In genomic region chr2:74825730-74826430, GRCm38 (mm10) we compare ENCODE assay signal across 8 mouse cellular contexts. TPM values are rescaled to one million over a fixed set of nuclear protein-coding genes. Genes with fewer than 3 reads are reported as not detected.
DNase-seq lines count a peak whose midpoint lies in the region; ATAC-seq and TF ChIP-seq lines count a peak whose summit lies in the region.

TSS of gene Mtx2 (plus strand) at chr2:74825803.

- H3K36me3 ChIP-seq in forebrain, embryonic 10.5 days (replicated peaks) = 0 out of 2 replicates have a peak, but pooled peaks cover 3% of the 10 kb centered on the region
- H3K36me3 ChIP-seq in heart, embryonic 15.5 days = no peaks in the 10 kb centered on the region
- H3K36me3 ChIP-seq in liver, postnatal 0 days (replicated peaks; ENCODE audit: insufficient read depth, low read length) = no peaks in the 10 kb centered on the region
- H3K36me3 ChIP-seq in neural tube, embryonic 14.5 days (ENCODE audit: control insufficient read depth, insufficient read depth, low read length) = no peaks in the 10 kb centered on the region

- peak within 1 kb of the TSS; percentile 96 for H3K9ac ChIP-seq in heart, embryonic 15.5 days
- peak within 1 kb of the TSS; percentile 89 for H3K9ac ChIP-seq in liver, postnatal 0 days (replicated peaks)
- H3K9ac ChIP-seq in neural tube, embryonic 14.5 days (replicated peaks; ENCODE audit: low read depth, low read length) = peak within 1 kb of the TSS; percentile 82

- under 1% methylated on average over 74 of the region's 74 CpGs for WGBS in forebrain, embryonic 10.5 days
- WGBS in heart, embryonic 15.5 days = under 1% methylated on average over 74 of the region's 74 CpGs
- WGBS in liver, postnatal 0 days (ENCODE audit: insufficient replicate concordance) = 2% methylated on average over 68 of the region's 74 CpGs
- under 1% methylated on average over 74 of the region's 74 CpGs for WGBS in neural tube, embryonic 14.5 days

- no peaks in the 10 kb centered on the region for H3K9me3 ChIP-seq in forebrain, embryonic 10.5 days
- H3K9me3 ChIP-seq in heart, embryonic 15.5 days (replicated peaks) = no peaks in the 10 kb centered on the region
- no peaks in the 10 kb centered on the region for H3K9me3 ChIP-seq in liver, postnatal 0 days (ENCODE audit: low read length)
- H3K9me3 ChIP-seq in neural tube, embryonic 14.5 days (ENCODE audit: control insufficient read depth, low read length) = no peaks in the 10 kb centered on the region

- peak within 1 kb of the TSS; percentile 97 for H3K27ac ChIP-seq in forebrain, embryonic 10.5 days
- peak within 1 kb of the TSS; percentile 97 for H3K27ac ChIP-seq in heart, embryonic 15.5 days
- H3K27ac ChIP-seq in liver, postnatal 0 days (ENCODE audit: low read depth) = peak within 1 kb of the TSS; percentile 97
- H3K27ac ChIP-seq in neural tube, embryonic 14.5 days (ENCODE audit: low read depth, low read length) = peak within 1 kb of the TSS; percentile 89

- peak within 1 kb of the TSS; percentile 74 for H3K4me2 ChIP-seq in heart, embryonic 15.5 days
- peak within 1 kb of the TSS; percentile 73 for H3K4me2 ChIP-seq in liver, postnatal 0 days (ENCODE audit: low read depth, low read length)
- H3K4me2 ChIP-seq in neural tube, embryonic 14.5 days (ENCODE audit: low read depth, low read length) = peak within 1 kb of the TSS; percentile 69

- no peak for TF ChIP-seq CTCF in liver, postnatal 0 days (IDR thresholded peaks at IDR 0.05; ENCODE audit: low read depth)

- ATAC-seq in heart, embryonic 15.5 days (replicated peaks; ENCODE audit: insufficient number of reproducible peaks, insufficient read depth, low FRiP score, low read depth) = peak; percentile 82
- peak; percentile 94 for ATAC-seq in liver, postnatal 0 days
- ATAC-seq in neural tube, embryonic 14.5 days (ENCODE audit: low read depth) = peak; percentile 94

- no peak for TF ChIP-seq EP300 in liver, postnatal 0 days (IDR thresholded peaks at IDR 0.05; ENCODE audit: low read depth)

- peaks cover 20% of the 10 kb centered on the region for H3K4me1 ChIP-seq in forebrain, embryonic 10.5 days
- no peaks in the 10 kb centered on the region for H3K4me1 ChIP-seq in heart, embryonic 15.5 days (replicated peaks)
- no peaks in the 10 kb centered on the region for H3K4me1 ChIP-seq in liver, postnatal 0 days (ENCODE audit: insufficient read depth)
- 0 out of 2 replicates have a peak, but pooled peaks cover 7% of the 10 kb centered on the region for H3K4me1 ChIP-seq in neural tube, embryonic 14.5 days (ENCODE audit: control insufficient read depth, insufficient read depth, low read length)

- H3K4me3 ChIP-seq in forebrain, embryonic 10.5 days = peak within 1 kb of the TSS; percentile 96
- peak within 1 kb of the TSS; percentile 98 for H3K4me3 ChIP-seq in heart, embryonic 15.5 days
- peak within 1 kb of the TSS; percentile 85 for H3K4me3 ChIP-seq in liver, postnatal 0 days (ENCODE audit: low read depth, low read length)
- H3K4me3 ChIP-seq in neural tube, embryonic 14.5 days (ENCODE audit: low read depth, low read length) = peak within 1 kb of the TSS; percentile 60

- peaks cover 23% of the 10 kb centered on the region for H3K27me3 ChIP-seq in forebrain, embryonic 10.5 days (ENCODE audit: poor library complexity, severe bottlenecking)
- no peaks in the 10 kb centered on the region for H3K27me3 ChIP-seq in heart, embryonic 15.5 days
- H3K27me3 ChIP-seq in liver, postnatal 0 days (ENCODE audit: insufficient read depth, low read length) = 0 out of 2 replicates have a peak, but pooled peaks cover 2% of the 10 kb centered on the region
- no peaks in the 10 kb centered on the region for H3K27me3 ChIP-seq in neural tube, embryonic 14.5 days (ENCODE audit: control insufficient read depth, insufficient read depth, low read length)

- DNase-seq in CD8-positive naive resting alpha-beta T cell, adult 2 months (ENCODE audit: low read depth in 2 of 2, low spot score in 2 of 2) = peak; percentile 42 to 55
- peak; percentile 62 for DNase-seq in c-Kit-negative CD71-positive TER-119-positive erythroid progenitor cells, embryonic 14.5 days (ENCODE audit: low read depth, low spot score)
- DNase-seq in forebrain, embryonic 10.5 days (ENCODE audit: extremely low spot score, low spot score) = peak; percentile 81
- peak; percentile 84 to 89 for DNase-seq in kidney, postnatal 36 days
- peak; percentile 85 for DNase-seq in liver, postnatal 0 days
- peak; percentile 85 for DNase-seq in testis, postnatal 10 days (ENCODE audit: low spot score)

RNA-seq across cellular contexts. Expression of gene Mtx2, which starts in this region (rescaled TPM):
- polyA plus RNA-seq in forebrain, embryonic 10.5 days (2016; fragmentation: Nextera tagmentation; extraction: Ambion mirVana) = 113 and 114 TPM in 2 replicates
- 133 and 158 TPM in 2 replicates for polyA plus RNA-seq in heart, embryonic 15.5 days (2015; fragmentation: Nextera tagmentation; extraction: Ambion mirVana)
- polyA plus RNA-seq in liver, postnatal 0 days (2015; fragmentation: Nextera tagmentation; extraction: Ambion mirVana) = 60.7 and 66.0 TPM in 2 replicates
- polyA plus RNA-seq in neural tube, embryonic 14.5 days (2014; fragmentation: Nextera tagmentation; extraction: Ambion mirVana) = 163 and 177 TPM in 2 replicates

Comparison
In these comparisons a context has a peak if more than half of its experiments do, and no peak if none do; other contexts are left out.
1. Peak in every context shown above with its lines: DNase-seq, ATAC-seq, H3K4me3 ChIP-seq and H3K27ac ChIP-seq.